In genomic region chr1:125693541-125693940, GRCm38 (mm10) we compare ENCODE assay signal across 23 mouse cellular contexts. TPM values are rescaled to one million over a fixed set of nuclear protein-coding genes. Genes with fewer than 3 reads are reported as not detected.
DNase-seq lines count a peak whose midpoint lies in the region; ATAC-seq lines count a peak whose summit lies in the region.
"Had no signal": no experiment of that assay in that cellular context is flagged by ENCODE, and none has a peak within 500 bp of the region (broad histone marks: within the 10 kb centered on the region; RNA-seq: fewer than 3 reads in every experiment).

No protein-coding gene starts in this region.

- H3K4me1 ChIP-seq in embryonic facial prominence, embryonic 14.5 days (ENCODE audit: control insufficient read depth, insufficient read depth, low read length), result no peaks in the 10 kb centered on the region
- H3K4me1 ChIP-seq in embryonic facial prominence, embryonic 10.5 days, result no peaks in the 10 kb centered on the region
- H3K4me1 ChIP-seq: forebrain, embryonic 12.5 days; heart, embryonic 15.5 days; hindbrain, embryonic 13.5 days; midbrain, embryonic 12.5 days had no signal

- H3K9ac ChIP-seq in embryonic facial prominence, embryonic 14.5 days (ENCODE audit: low read depth, low read length), result no peak overlapping the region
- H3K9ac ChIP-seq: forebrain, embryonic 12.5 days; heart, embryonic 15.5 days; hindbrain, embryonic 13.5 days; limb, embryonic 12.5 days; midbrain, embryonic 12.5 days had no signal

- no peak overlapping the region for H3K27ac ChIP-seq in embryonic facial prominence, embryonic 14.5 days (replicated peaks; ENCODE audit: low read depth, low read length)
- no peak overlapping the region for H3K27ac ChIP-seq in embryonic facial prominence, embryonic 10.5 days (replicated peaks)
- H3K27ac ChIP-seq: forebrain, embryonic 12.5 days; heart, embryonic 15.5 days; hindbrain, embryonic 13.5 days; limb, embryonic 12.5 days; midbrain, embryonic 12.5 days had no signal

- H3K4me2 ChIP-seq in embryonic facial prominence, embryonic 14.5 days (ENCODE audit: low read depth, low read length), result no peak overlapping the region
- H3K4me2 ChIP-seq: forebrain, embryonic 12.5 days; heart, embryonic 15.5 days; hindbrain, embryonic 13.5 days; limb, embryonic 12.5 days; midbrain, embryonic 12.5 days had no signal

- no peaks in the 10 kb centered on the region for H3K9me3 ChIP-seq in embryonic facial prominence, embryonic 14.5 days (ENCODE audit: control insufficient read depth, low read length)
- no peaks in the 10 kb centered on the region for H3K9me3 ChIP-seq in embryonic facial prominence, embryonic 10.5 days
- H3K9me3 ChIP-seq: forebrain, embryonic 12.5 days; heart, embryonic 15.5 days; hindbrain, embryonic 13.5 days; limb, embryonic 12.5 days; midbrain, embryonic 12.5 days had no signal

- no peak for ATAC-seq in embryonic facial prominence, embryonic 14.5 days (ENCODE audit: low read depth)
- ATAC-seq: CD4-positive, CD25-positive, alpha-beta regulatory T cell, adult 4 months had no signal

- H3K36me3 ChIP-seq in embryonic facial prominence, embryonic 14.5 days (ENCODE audit: control insufficient read depth, insufficient read depth, low read length), result no peaks in the 10 kb centered on the region
- H3K36me3 ChIP-seq in embryonic facial prominence, embryonic 10.5 days (replicated peaks), result no peaks in the 10 kb centered on the region
- H3K36me3 ChIP-seq: forebrain, embryonic 12.5 days; heart, embryonic 15.5 days; hindbrain, embryonic 13.5 days; limb, embryonic 12.5 days; midbrain, embryonic 12.5 days had no signal

- DNase-seq in embryonic facial prominence, embryonic 14.5 days (ENCODE audit: low spot score), result peak; percentile 10
- no peak for DNase-seq in embryonic facial prominence, embryonic 10.5 days (ENCODE audit: low spot score)
- peak; percentile 22 for DNase-seq in kidney, postnatal 10 days
- no peak for DNase-seq in kidney, postnatal 4 days
- peak; percentile 60 for DNase-seq in urinary bladder, postnatal 14 days (ENCODE audit: low spot score)
- no peak for DNase-seq in urinary bladder, postnatal 4 days (ENCODE audit: low spot score in 2 of 2)
- DNase-seq in thymus, postnatal 25 days, result no peak
- DNase-seq: adrenal gland, postnatal 36 days; cerebellum, adult 11 months; cerebellum, adult 9-11 months; gastrocnemius, postnatal 36 days; heart, postnatal 36 days; lung, postnatal 14 days; right cerebral cortex, postnatal 14 days; spleen, adult 18-20 months had no signal

- no peaks in the 10 kb centered on the region for H3K27me3 ChIP-seq in embryonic facial prominence, embryonic 14.5 days (replicated peaks; ENCODE audit: control insufficient read depth, insufficient read depth, low read length)
- H3K27me3 ChIP-seq in embryonic facial prominence, embryonic 10.5 days (replicated peaks; ENCODE audit: low read depth, poor library complexity, severe bottlenecking), result no peaks in the 10 kb centered on the region
- H3K27me3 ChIP-seq: forebrain, embryonic 12.5 days; heart, embryonic 15.5 days; hindbrain, embryonic 13.5 days; limb, embryonic 12.5 days; midbrain, embryonic 12.5 days had no signal

- no peak overlapping the region for H3K4me3 ChIP-seq in embryonic facial prominence, embryonic 14.5 days (ENCODE audit: low read depth, low read length)
- H3K4me3 ChIP-seq in embryonic facial prominence, embryonic 10.5 days, result no peak overlapping the region
- H3K4me3 ChIP-seq: forebrain, embryonic 12.5 days; heart, embryonic 15.5 days; hindbrain, embryonic 13.5 days; limb, embryonic 12.5 days; midbrain, embryonic 12.5 days had no signal

RNA-seq across cellular contexts. Expression of gene Gpr39, which starts 16.7 kb away (rescaled TPM):
- polyA plus RNA-seq in embryonic facial prominence, embryonic 14.5 days (2014; fragmentation: Nextera tagmentation; extraction: Ambion mirVana), result 0.07 and 0.26 TPM in 2 replicates
- 0.06 TPM in 1 of 2 replicates, not detected in the other for polyA plus RNA-seq in embryonic facial prominence, embryonic 10.5 days (2016; fragmentation: Nextera tagmentation; extraction: Ambion mirVana)
- polyA plus RNA-seq: CD4-positive, CD25-positive, alpha-beta regulatory T cell, adult 4 months; embryonic facial prominence, embryonic 11.5 days; forebrain, embryonic 12.5 days; limb, embryonic 12.5 days; midbrain, embryonic 12.5 days; neural tube, embryonic 11.5 days had no signal

Comparison
In these comparisons a context has a peak if more than half of its experiments do, and no peak if none do; other contexts are left out.
1. DNase-seq: peak in embryonic facial prominence, embryonic 14.5 days (single experiment), kidney, postnatal 10 days (single experiment) and urinary bladder, postnatal 14 days (single experiment); none in embryonic facial prominence, embryonic 10.5 days (single experiment), kidney, postnatal 4 days (0 of 2), urinary bladder, postnatal 4 days (0 of 2) and thymus, postnatal 25 days (single experiment).